Mouse (Mus musculus) limb, embryonic 13.5 days (tissue): ENCODE measurements around the gene Arhgap24. TPM values are rescaled to one million over a fixed set of nuclear protein-coding genes. Genes with fewer than 3 reads are reported as not detected.

Experiments
- ATAC-seq: fragments of 200-750 bp; cut with Nextera tagmentation; 2 replicates; pipeline ENCODE4 v1.8.0; 2017; ENCODE audit warnings: low read depth, moderate number of reproducible peaks, moderate TSS enrichment; ENCODE audit not compliant: low FRiP score
- H3K27ac ChIP-seq: fragments of 300-500 bp; sonication (generic); 2 replicates; pipeline ENCODE4 v1.5.1; 2015; ENCODE audit warnings: inconsistent platforms, mild to moderate bottlenecking, moderate library complexity
- H3K27me3 ChIP-seq: fragments of 300-500 bp; sonication (generic); 2 replicates; pipeline ENCODE4 v1.6.1; 2015; ENCODE audit warnings: mild to moderate bottlenecking, inconsistent platforms
- H3K36me3 ChIP-seq: fragments of 300-500 bp; sonication (generic); 2 replicates; pipeline ENCODE4 v1.6.1; 2015; ENCODE audit warnings: inconsistent platforms, mild to moderate bottlenecking, moderate library complexity
- H3K4me1 ChIP-seq: fragments of 300-500 bp; sonication (generic); 2 replicates; pipeline ENCODE4 v1.6.1; 2015; ENCODE audit warnings: inconsistent platforms
- H3K4me2 ChIP-seq: fragments of 300-500 bp; sonication (generic); replicated peaks from 2 replicates; pipeline ENCODE4 v1.6.1; 2015; ENCODE audit warnings: inconsistent platforms, mild to moderate bottlenecking, moderate library complexity
- H3K4me3 ChIP-seq: fragments of 300-500 bp; sonication (generic); 2 replicates; pipeline ENCODE4 v1.5.1; 2015; ENCODE audit warnings: moderate library complexity, mild to moderate bottlenecking, inconsistent platforms
- H3K9ac ChIP-seq: fragments of 300-500 bp; sonication (generic); 2 replicates; pipeline ENCODE4 v1.6.1; 2015; ENCODE audit warnings: mild to moderate bottlenecking, inconsistent platforms
- H3K9me3 ChIP-seq: fragments of 300-500 bp; sonication (generic); 2 replicates; pipeline ENCODE4 v1.6.1; 2016; ENCODE audit warnings: inconsistent platforms
- WGBS: fragments of 180-500 bp; shearing (Covaris S2); methylation state at CpG from one replicate; pipeline ENCODE4 v1.1.7; 2015; 5-methylcytosine and 5-hydroxymethylcytosine counted together
- polyA plus RNA-seq: library from polyadenylated mRNA; unstranded; fragments of >200 nt; fragmentation: Nextera tagmentation; extraction: Ambion mirVana; gene quantifications from 2 replicates; pipeline ENCODE4 v1.2.1, GENCODE M21; 2015

The Arhgap24 gene
- 20.6 and 21.6 TPM in 2 replicates for polyA plus RNA-seq

- Histone ChIP-seq H3K27me3 (no peaks in the 10 kb centered on the region), H3K27ac (peak within 1 kb of the TSS; percentile 98), H3K9ac (peak within 1 kb of the TSS; percentile 78), H3K4me2 (peak within 1 kb of the TSS; percentile 81), H3K4me1 (peaks cover 46% of the 10 kb centered on the region), H3K4me3 (peak within 1 kb of the TSS; percentile 67), H3K9me3 (no peaks in the 10 kb centered on the region), H3K36me3 (no peaks in the 10 kb centered on the region)
- ATAC-seq = peak; percentile 94
- WGBS = under 1% methylated on average over 43 of the region's 44 CpGs
Measured at GRCm38 (mm10) chr5:102481215-102482211, at the start of gene Arhgap24. TSS of gene Arhgap24 (plus strand) at chr5:102481391.

GRCm38 (mm10) chr5:102434182-102434581 lies 47.0 kb upstream of the Arhgap24 start:
- Histone ChIP-seq H3K36me3 (no peaks in the 10 kb centered on the region), H3K27me3 (no peaks in the 10 kb centered on the region), H3K9me3 (no peaks in the 10 kb centered on the region), H3K4me2 (no peak overlapping the region), H3K27ac (no peak overlapping the region), H3K4me3 (no peak overlapping the region), H3K4me1 (peaks cover 11% of the 10 kb centered on the region), H3K9ac (no peak overlapping the region)
- 46% methylated on average over 4 of the region's 4 CpGs for WGBS
- ATAC-seq = no peak

- Histone ChIP-seq H3K4me3 (no peak overlapping the region), H3K27me3 (no peaks in the 10 kb centered on the region), H3K9ac (no peak overlapping the region), H3K9me3 (no peaks in the 10 kb centered on the region), H3K4me1 (peaks cover 13% of the 10 kb centered on the region), H3K27ac (no peak overlapping the region), H3K4me2 (no peak overlapping the region), H3K36me3 (no peaks in the 10 kb centered on the region)
- 11% methylated on average over 8 of the region's 8 CpGs for WGBS
- no peak for ATAC-seq
Measured at GRCm38 (mm10) chr5:102436581-102436980, 44.6 kb upstream of the Arhgap24 start.

GRCm38 (mm10) chr5:102439119-102439877 lies 41.9 kb upstream of the Arhgap24 start:
- no peak for ATAC-seq
- no peak overlapping the region for H3K27ac ChIP-seq
- H3K36me3 ChIP-seq = no peaks in the 10 kb centered on the region
- H3K9ac ChIP-seq = no peak overlapping the region
- H3K4me1 ChIP-seq = peaks cover 13% of the 10 kb centered on the region
- WGBS = 54% methylated on average over 9 of the region's 9 CpGs
- no peaks in the 10 kb centered on the region for H3K27me3 ChIP-seq
- no peak overlapping the region for H3K4me2 ChIP-seq
- no peaks in the 10 kb centered on the region for H3K9me3 ChIP-seq
- no peak overlapping the region for H3K4me3 ChIP-seq

- no peak overlapping the region for H3K27ac ChIP-seq
Measured at GRCm38 (mm10) chr5:102447436-102447835, 33.8 kb upstream of the Arhgap24 start.

GRCm38 (mm10) chr5:102450897-102451296 lies 30.3 kb upstream of the Arhgap24 start:
- Histone ChIP-seq H3K27me3 (no peaks in the 10 kb centered on the region), H3K27ac (no peak overlapping the region), H3K4me1 (peaks cover 8% of the 10 kb centered on the region), H3K9me3 (no peaks in the 10 kb centered on the region), H3K36me3 (no peaks in the 10 kb centered on the region), H3K4me3 (no peak overlapping the region), H3K9ac (no peak overlapping the region), H3K4me2 (no peak overlapping the region)
- no peak for ATAC-seq
- 89% methylated on average over 2 of the region's 2 CpGs for WGBS

More at GRCm38 (mm10) chr5:102447436-102447835, 33.8 kb upstream of the Arhgap24 start:
- 92% methylated on average over 9 of the region's 9 CpGs for WGBS
- Histone ChIP-seq H3K4me2 (no peak overlapping the region), H3K9ac (no peak overlapping the region), H3K27me3 (no peaks in the 10 kb centered on the region), H3K4me3 (no peak overlapping the region), H3K9me3 (no peaks in the 10 kb centered on the region), H3K36me3 (no peaks in the 10 kb centered on the region), H3K4me1 (no peaks in the 10 kb centered on the region)
- no peak for ATAC-seq

- H3K36me3 ChIP-seq = no peaks in the 10 kb centered on the region
- no peak overlapping the region for H3K4me3 ChIP-seq
- no peak overlapping the region for H3K27ac ChIP-seq
- no peaks in the 10 kb centered on the region for H3K27me3 ChIP-seq
- H3K4me2 ChIP-seq = no peak overlapping the region
- ATAC-seq = no peak
- WGBS = 75% methylated on average over 7 of the region's 7 CpGs
- no peaks in the 10 kb centered on the region for H3K9me3 ChIP-seq
- peaks cover 8% of the 10 kb centered on the region for H3K4me1 ChIP-seq
- no peak overlapping the region for H3K9ac ChIP-seq
Measured at GRCm38 (mm10) chr5:102452079-102452797, 29.0 kb upstream of the Arhgap24 start.

- no peak overlapping the region for H3K9ac ChIP-seq
- ATAC-seq = no peak
- 87% methylated on average over 2 of the region's 2 CpGs for WGBS
- H3K4me2 ChIP-seq = no peak overlapping the region
- H3K27ac ChIP-seq = no peak overlapping the region
- no peaks in the 10 kb centered on the region for H3K36me3 ChIP-seq
- H3K9me3 ChIP-seq = no peaks in the 10 kb centered on the region
- no peak overlapping the region for H3K4me3 ChIP-seq
- H3K4me1 ChIP-seq = peaks cover 8% of the 10 kb centered on the region
- no peaks in the 10 kb centered on the region for H3K27me3 ChIP-seq
Measured at GRCm38 (mm10) chr5:102453324-102453723, 27.9 kb upstream of the Arhgap24 start.

- Histone ChIP-seq H3K9me3 (no peaks in the 10 kb centered on the region), H3K27me3 (no peaks in the 10 kb centered on the region), H3K4me2 (no peak overlapping the region), H3K4me3 (no peak overlapping the region), H3K9ac (no peak overlapping the region), H3K4me1 (peaks cover 8% of the 10 kb centered on the region), H3K27ac (no peak overlapping the region), H3K36me3 (no peaks in the 10 kb centered on the region)
- 10% methylated on average over 2 of the region's 2 CpGs for WGBS
- no peak for ATAC-seq
Measured at GRCm38 (mm10) chr5:102455247-102455646, 25.9 kb upstream of the Arhgap24 start.

GRCm38 (mm10) chr5:102460452-102461197 lies 20.6 kb upstream of the Arhgap24 start:
- no peaks in the 10 kb centered on the region for H3K36me3 ChIP-seq
- ATAC-seq = no peak
- H3K4me1 ChIP-seq = peaks cover 2% of the 10 kb centered on the region; the same call in 1 of the 2 replicates
- H3K9me3 ChIP-seq = no peaks in the 10 kb centered on the region
- no peak overlapping the region for H3K27ac ChIP-seq
- H3K27me3 ChIP-seq = no peaks in the 10 kb centered on the region
- no peak overlapping the region for H3K9ac ChIP-seq
- H3K4me3 ChIP-seq = no peak overlapping the region
- no peak overlapping the region for H3K4me2 ChIP-seq
- 72% methylated on average over 12 of the region's 12 CpGs for WGBS

GRCm38 (mm10) chr5:102462948-102463347 lies 18.2 kb upstream of the Arhgap24 start:
- no peaks in the 10 kb centered on the region for H3K9me3 ChIP-seq
- no peak for ATAC-seq
- no peak overlapping the region for H3K9ac ChIP-seq
- no peak overlapping the region for H3K4me2 ChIP-seq
- H3K27ac ChIP-seq = no peak overlapping the region
- no peaks in the 10 kb centered on the region for H3K36me3 ChIP-seq
- H3K4me3 ChIP-seq = no peak overlapping the region
- H3K27me3 ChIP-seq = no peaks in the 10 kb centered on the region
- no peaks in the 10 kb centered on the region for H3K4me1 ChIP-seq
- WGBS = 89% methylated on average over 3 of the region's 3 CpGs
